Mouse (Mus musculus): ENCODE data around the gene Litaf. TPM values are rescaled to one million over a fixed set of nuclear protein-coding genes. Genes with fewer than 3 reads are reported as not detected.

Litaf gene
- polyA plus RNA-seq, 1 experiment from 2014 or later = 134 TPM

GRCm38 (mm10) chr16:11068666-11069065 lies 2.7 kb upstream of the Litaf start:
- WGBS = 91% methylated on average over 3 of the region's 3 CpGs
- no peaks in the 10 kb centered on the region for H3K9me3 ChIP-seq (ENCODE audit: low read length)
- no peak for ATAC-seq (ENCODE audit: low FRiP score, low TSS enrichment)
- peaks cover 43% of the 10 kb centered on the region for H3K4me1 ChIP-seq (ENCODE audit: insufficient read depth, low read length)
- H3K36me3 ChIP-seq (ENCODE audit: insufficient read depth, low read length) = peaks cover 25% of the 10 kb centered on the region
- no peak overlapping the region for H3K9ac ChIP-seq (replicated peaks; ENCODE audit: low read length)
- no peak overlapping the region for H3K4me3 ChIP-seq (ENCODE audit: low read length)
- H3K4me2 ChIP-seq (replicated peaks; ENCODE audit: low read depth, low read length) = no peak overlapping the region; the same call in 1 of the 2 replicates
- no peaks in the 10 kb centered on the region for H3K27me3 ChIP-seq (ENCODE audit: insufficient read depth, low read length)
- no peak overlapping the region for H3K27ac ChIP-seq (ENCODE audit: low read length)

- Histone ChIP-seq H3K4me1 (ENCODE audit: insufficient read depth, low read length) (peaks cover 56% of the 10 kb centered on the region), H3K27ac (ENCODE audit: low read length) (peak overlapping the region; percentile 87), H3K36me3 (ENCODE audit: insufficient read depth, low read length) (0 out of 2 replicates have a peak, but pooled peaks cover 8% of the 10 kb centered on the region), H3K4me3 (ENCODE audit: low read length) (peak overlapping the region; percentile 76), H3K27me3 (ENCODE audit: insufficient read depth, low read length) (no peaks in the 10 kb centered on the region), H3K9ac (replicated peaks; ENCODE audit: low read length) (peak overlapping the region; percentile 89), H3K4me2 (replicated peaks; ENCODE audit: low read depth, low read length) (peak overlapping the region; percentile 77), H3K9me3 (ENCODE audit: low read length) (no peaks in the 10 kb centered on the region)
- ATAC-seq (ENCODE audit: low FRiP score, low TSS enrichment) = peak; percentile 28; the same call in 1 of the 2 replicates
- WGBS = 0% methylated on average over 22 of the region's 22 CpGs
Measured at GRCm38 (mm10) chr16:11066833-11067191, 855 bp upstream of the Litaf start.

- WGBS = 61% methylated on average over 5 of the region's 5 CpGs
Measured at GRCm38 (mm10) chr16:11065431-11065830, 526 bp downstream of the Litaf start.

GRCm38 (mm10) chr16:11064742-11065141 lies 1.2 kb downstream of the Litaf start:
- no peaks in the 10 kb centered on the region for H3K9me3 ChIP-seq (ENCODE audit: low read length)
- H3K4me3 ChIP-seq (ENCODE audit: low read length) = no peak overlapping the region
- ATAC-seq (ENCODE audit: low FRiP score, low TSS enrichment) = no peak
- no peak overlapping the region for H3K27ac ChIP-seq (ENCODE audit: low read length)
- H3K36me3 ChIP-seq (ENCODE audit: insufficient read depth, low read length) = no peaks in the 10 kb centered on the region
- 84% methylated on average over 6 of the region's 6 CpGs for WGBS
- H3K4me1 ChIP-seq (ENCODE audit: insufficient read depth, low read length) = peaks cover 49% of the 10 kb centered on the region
- H3K4me2 ChIP-seq (replicated peaks; ENCODE audit: low read depth, low read length) = no peak overlapping the region
- H3K27me3 ChIP-seq (ENCODE audit: insufficient read depth, low read length) = no peaks in the 10 kb centered on the region
- H3K9ac ChIP-seq (replicated peaks; ENCODE audit: low read length) = no peak overlapping the region

More at GRCm38 (mm10) chr16:11065431-11065830, 526 bp downstream of the Litaf start:
- Histone ChIP-seq H3K9ac (replicated peaks; ENCODE audit: low read length) (peak overlapping the region; percentile 40; the same call in 1 of the 2 replicates), H3K36me3 (ENCODE audit: insufficient read depth, low read length) (no peaks in the 10 kb centered on the region), H3K4me3 (ENCODE audit: low read length) (peak overlapping the region; percentile 76), H3K9me3 (ENCODE audit: low read length) (no peaks in the 10 kb centered on the region), H3K4me2 (replicated peaks; ENCODE audit: low read depth, low read length) (peak overlapping the region; percentile 77), H3K27ac (ENCODE audit: low read length) (peak overlapping the region; percentile 26; the same call in 1 of the 2 replicates), H3K4me1 (ENCODE audit: insufficient read depth, low read length) (peaks cover 56% of the 10 kb centered on the region), H3K27me3 (ENCODE audit: insufficient read depth, low read length) (no peaks in the 10 kb centered on the region)
- ATAC-seq (ENCODE audit: low FRiP score, low TSS enrichment) = no peak

GRCm38 (mm10) chr16:11064341-11064740 lies 1.6 kb downstream of the Litaf start:
- 91% methylated on average over 4 of the region's 4 CpGs for WGBS
- no peak for ATAC-seq (ENCODE audit: low FRiP score, low TSS enrichment)
- peaks cover 45% of the 10 kb centered on the region for H3K4me1 ChIP-seq (ENCODE audit: insufficient read depth, low read length)

GRCm38 (mm10) chr16:11062794-11063721 lies 2.9 kb downstream of the Litaf start:
- Histone ChIP-seq H3K27me3 (ENCODE audit: insufficient read depth, low read length) (no peaks in the 10 kb centered on the region), H3K4me2 (replicated peaks; ENCODE audit: low read depth, low read length) (peak overlapping the region; percentile 11; the same call in 1 of the 2 replicates), H3K27ac (ENCODE audit: low read length) (peak overlapping the region; percentile 82), H3K4me1 (ENCODE audit: insufficient read depth, low read length) (peaks cover 37% of the 10 kb centered on the region), H3K4me3 (ENCODE audit: low read length) (no peak overlapping the region), H3K9me3 (ENCODE audit: low read length) (no peaks in the 10 kb centered on the region), H3K36me3 (ENCODE audit: insufficient read depth, low read length) (no peaks in the 10 kb centered on the region), H3K9ac (replicated peaks; ENCODE audit: low read length) (peak overlapping the region; percentile 43)
- WGBS = 32% methylated on average over 13 of the region's 13 CpGs
- ATAC-seq (ENCODE audit: low FRiP score, low TSS enrichment) = peak; percentile 59

More at GRCm38 (mm10) chr16:11064341-11064740, 1.6 kb downstream of the Litaf start:
- Histone ChIP-seq H3K9me3 (ENCODE audit: low read length) (no peaks in the 10 kb centered on the region), H3K4me2 (replicated peaks; ENCODE audit: low read depth, low read length) (no peak overlapping the region), H3K27me3 (ENCODE audit: insufficient read depth, low read length) (no peaks in the 10 kb centered on the region), H3K9ac (replicated peaks; ENCODE audit: low read length) (no peak overlapping the region), H3K27ac (ENCODE audit: low read length) (0 out of 2 replicates have a peak overlapping the region, but pooled peaks have one; percentile 82), H3K4me3 (ENCODE audit: low read length) (no peak overlapping the region), H3K36me3 (ENCODE audit: insufficient read depth, low read length) (no peaks in the 10 kb centered on the region)

GRCm38 (mm10) chr16:11060645-11061044 lies 5.3 kb downstream of the Litaf start, which contains the start of gene Snn:
Gene Snn (plus strand): TSS chr16:11060945.
- no peak within 1 kb of the TSS for H3K9ac ChIP-seq (replicated peaks; ENCODE audit: low read length)
- H3K27ac ChIP-seq (ENCODE audit: low read length) = no peak within 1 kb of the TSS
- 84% methylated on average over 4 of the region's 4 CpGs for WGBS
- ATAC-seq (ENCODE audit: low FRiP score, low TSS enrichment) = no peak
- no peak within 1 kb of the TSS for H3K4me2 ChIP-seq (replicated peaks; ENCODE audit: low read depth, low read length)
- no peaks in the 10 kb centered on the region for H3K9me3 ChIP-seq (ENCODE audit: low read length)
- no peaks in the 10 kb centered on the region for H3K27me3 ChIP-seq (ENCODE audit: insufficient read depth, low read length)
- H3K4me1 ChIP-seq (ENCODE audit: insufficient read depth, low read length) = peaks cover 26% of the 10 kb centered on the region
- H3K4me3 ChIP-seq (ENCODE audit: low read length) = no peak within 1 kb of the TSS
- no peaks in the 10 kb centered on the region for H3K36me3 ChIP-seq (ENCODE audit: insufficient read depth, low read length)

- no peak overlapping the region for H3K4me2 ChIP-seq (replicated peaks; ENCODE audit: low read depth, low read length)
- no peak overlapping the region for H3K9ac ChIP-seq (replicated peaks; ENCODE audit: low read length)
- WGBS = 82% methylated on average over 5 of the region's 5 CpGs
- H3K27ac ChIP-seq (ENCODE audit: low read length) = no peak overlapping the region
- H3K9me3 ChIP-seq (ENCODE audit: low read length) = no peaks in the 10 kb centered on the region
- H3K36me3 ChIP-seq (ENCODE audit: insufficient read depth, low read length) = no peaks in the 10 kb centered on the region
- H3K27me3 ChIP-seq (ENCODE audit: insufficient read depth, low read length) = no peaks in the 10 kb centered on the region
- no peak overlapping the region for H3K4me3 ChIP-seq (ENCODE audit: low read length)
- 0 out of 2 replicates have a peak, but pooled peaks cover 2% of the 10 kb centered on the region for H3K4me1 ChIP-seq (ENCODE audit: insufficient read depth, low read length)
- no peak for ATAC-seq (ENCODE audit: low FRiP score, low TSS enrichment)
Measured at GRCm38 (mm10) chr16:11055916-11056315, 10.0 kb downstream of the Litaf start.

- WGBS = 84% methylated on average over 6 of the region's 6 CpGs
- no peaks in the 10 kb centered on the region for H3K27me3 ChIP-seq (ENCODE audit: insufficient read depth, low read length)
- 0 out of 2 replicates have a peak, but pooled peaks cover 2% of the 10 kb centered on the region for H3K4me1 ChIP-seq (ENCODE audit: insufficient read depth, low read length)
- no peak overlapping the region for H3K4me2 ChIP-seq (replicated peaks; ENCODE audit: low read depth, low read length)
- H3K4me3 ChIP-seq (ENCODE audit: low read length) = no peak overlapping the region
- no peaks in the 10 kb centered on the region for H3K9me3 ChIP-seq (ENCODE audit: low read length)
- ATAC-seq (ENCODE audit: low FRiP score, low TSS enrichment) = no peak
- H3K36me3 ChIP-seq (ENCODE audit: insufficient read depth, low read length) = no peaks in the 10 kb centered on the region
- no peak overlapping the region for H3K9ac ChIP-seq (replicated peaks; ENCODE audit: low read length)
- H3K27ac ChIP-seq (ENCODE audit: low read length) = no peak overlapping the region
Measured at GRCm38 (mm10) chr16:11054871-11055270, 11.1 kb downstream of the Litaf start.

GRCm38 (mm10) chr16:11054409-11054808 lies 11.5 kb downstream of the Litaf start:
- no peaks in the 10 kb centered on the region for H3K36me3 ChIP-seq (ENCODE audit: insufficient read depth, low read length)
- H3K27ac ChIP-seq (ENCODE audit: low read length) = no peak overlapping the region
- H3K27me3 ChIP-seq (ENCODE audit: insufficient read depth, low read length) = no peaks in the 10 kb centered on the region
- no peaks in the 10 kb centered on the region for H3K9me3 ChIP-seq (ENCODE audit: low read length)
- 65% methylated on average over 6 of the region's 6 CpGs for WGBS
- no peak overlapping the region for H3K4me3 ChIP-seq (ENCODE audit: low read length)
- no peak for ATAC-seq (ENCODE audit: low FRiP score, low TSS enrichment)
- H3K4me1 ChIP-seq (ENCODE audit: insufficient read depth, low read length) = 0 out of 2 replicates have a peak, but pooled peaks cover 2% of the 10 kb centered on the region
- no peak overlapping the region for H3K9ac ChIP-seq (replicated peaks; ENCODE audit: low read length)
- no peak overlapping the region for H3K4me2 ChIP-seq (replicated peaks; ENCODE audit: low read depth, low read length)
